Mouse (Mus musculus): Measurements from ENCODE around the gene Begain. TPM values are rescaled to one million over a fixed set of nuclear protein-coding genes. Genes with fewer than 3 reads are reported as not detected.

Gene Begain
- polyA plus RNA-seq, 1 experiment from 2014 or later: 22.6 TPM

GRCm38 (mm10) chr12:108993046-108993445, 75.0 kb downstream of the Begain start:
- Histone ChIP-seq H3K4me1 (replicated peaks; ENCODE audit: control insufficient read depth, insufficient read depth, low read length) (0 out of 2 replicates have a peak, but pooled peaks cover 3% of the 10 kb centered on the region), H3K36me3 (ENCODE audit: control insufficient read depth, insufficient read depth) (no peaks in the 10 kb centered on the region), H3K9me3 (ENCODE audit: control insufficient read depth, low read length) (no peaks in the 10 kb centered on the region), H3K27ac (ENCODE audit: low read length) (no peak overlapping the region), H3K4me2 (ENCODE audit: low read length) (no peak overlapping the region), H3K4me3 (replicated peaks; ENCODE audit: low read length) (no peak overlapping the region), H3K27me3 (replicated peaks; ENCODE audit: control insufficient read depth, insufficient read depth, low read length) (no peaks in the 10 kb centered on the region), H3K9ac (replicated peaks; ENCODE audit: low read depth, low read length) (no peak overlapping the region)
- 78% methylated on average over 2 of the region's 2 CpGs for WGBS
- no peak for ATAC-seq

- ATAC-seq: no peak
- Histone ChIP-seq H3K4me3 (replicated peaks; ENCODE audit: low read length) (no peak overlapping the region), H3K9ac (replicated peaks; ENCODE audit: low read depth, low read length) (no peak overlapping the region), H3K4me1 (replicated peaks; ENCODE audit: control insufficient read depth, insufficient read depth, low read length) (0 out of 2 replicates have a peak, but pooled peaks cover 3% of the 10 kb centered on the region), H3K36me3 (ENCODE audit: control insufficient read depth, insufficient read depth) (no peaks in the 10 kb centered on the region), H3K9me3 (ENCODE audit: control insufficient read depth, low read length) (no peaks in the 10 kb centered on the region), H3K4me2 (ENCODE audit: low read length) (no peak overlapping the region), H3K27me3 (replicated peaks; ENCODE audit: control insufficient read depth, insufficient read depth, low read length) (no peaks in the 10 kb centered on the region), H3K27ac (ENCODE audit: low read length) (no peak overlapping the region)
- WGBS: 91% methylated on average over 9 of the region's 9 CpGs
Observed at GRCm38 (mm10) chr12:108990425-108990824, 77.6 kb downstream of the Begain start.

- WGBS: 81% methylated on average over 9 of the region's 9 CpGs
- peaks cover 3% of the 10 kb centered on the region; the same call in 1 of the 2 replicates for H3K4me1 ChIP-seq (replicated peaks; ENCODE audit: control insufficient read depth, insufficient read depth, low read length)
- H3K27me3 ChIP-seq (replicated peaks; ENCODE audit: control insufficient read depth, insufficient read depth, low read length): no peaks in the 10 kb centered on the region
- no peak overlapping the region for H3K4me3 ChIP-seq (replicated peaks; ENCODE audit: low read length)
- H3K9me3 ChIP-seq (ENCODE audit: control insufficient read depth, low read length): no peaks in the 10 kb centered on the region
- no peaks in the 10 kb centered on the region for H3K36me3 ChIP-seq (ENCODE audit: control insufficient read depth, insufficient read depth)
- no peak overlapping the region for H3K9ac ChIP-seq (replicated peaks; ENCODE audit: low read depth, low read length)
- H3K27ac ChIP-seq (ENCODE audit: low read length): no peak overlapping the region
- ATAC-seq: no peak
- no peak overlapping the region for H3K4me2 ChIP-seq (ENCODE audit: low read length)
Observed at GRCm38 (mm10) chr12:108987448-108987847, 80.6 kb downstream of the Begain start.

GRCm38 (mm10) chr12:108985025-108985424, 83.0 kb downstream of the Begain start:
- 79% methylated on average over 6 of the region's 6 CpGs for WGBS
- Histone ChIP-seq H3K4me3 (replicated peaks; ENCODE audit: low read length) (no peak overlapping the region), H3K9ac (replicated peaks; ENCODE audit: low read depth, low read length) (no peak overlapping the region), H3K4me2 (ENCODE audit: low read length) (no peak overlapping the region), H3K27ac (ENCODE audit: low read length) (no peak overlapping the region), H3K4me1 (replicated peaks; ENCODE audit: control insufficient read depth, insufficient read depth, low read length) (peaks cover 10% of the 10 kb centered on the region), H3K27me3 (replicated peaks; ENCODE audit: control insufficient read depth, insufficient read depth, low read length) (no peaks in the 10 kb centered on the region), H3K9me3 (ENCODE audit: control insufficient read depth, low read length) (no peaks in the 10 kb centered on the region), H3K36me3 (ENCODE audit: control insufficient read depth, insufficient read depth) (no peaks in the 10 kb centered on the region)
- ATAC-seq: no peak

- no peak for ATAC-seq
- Histone ChIP-seq H3K36me3 (ENCODE audit: control insufficient read depth, insufficient read depth) (no peaks in the 10 kb centered on the region), H3K27me3 (replicated peaks; ENCODE audit: control insufficient read depth, insufficient read depth, low read length) (no peaks in the 10 kb centered on the region), H3K4me2 (ENCODE audit: low read length) (no peak overlapping the region), H3K9ac (replicated peaks; ENCODE audit: low read depth, low read length) (no peak overlapping the region), H3K9me3 (ENCODE audit: control insufficient read depth, low read length) (no peaks in the 10 kb centered on the region), H3K4me1 (replicated peaks; ENCODE audit: control insufficient read depth, insufficient read depth, low read length) (peaks cover 16% of the 10 kb centered on the region), H3K4me3 (replicated peaks; ENCODE audit: low read length) (no peak overlapping the region), H3K27ac (ENCODE audit: low read length) (no peak overlapping the region)
- WGBS: 54% methylated on average over 8 of the region's 8 CpGs
Observed at GRCm38 (mm10) chr12:108984471-108984870, 83.5 kb downstream of the Begain start.

GRCm38 (mm10) chr12:108983496-108983895, 84.5 kb downstream of the Begain start:
- Histone ChIP-seq H3K4me1 (replicated peaks; ENCODE audit: control insufficient read depth, insufficient read depth, low read length) (peaks cover 19% of the 10 kb centered on the region), H3K27ac (ENCODE audit: low read length) (no peak overlapping the region), H3K36me3 (ENCODE audit: control insufficient read depth, insufficient read depth) (no peaks in the 10 kb centered on the region), H3K9ac (replicated peaks; ENCODE audit: low read depth, low read length) (no peak overlapping the region), H3K4me3 (replicated peaks; ENCODE audit: low read length) (no peak overlapping the region), H3K4me2 (ENCODE audit: low read length) (no peak overlapping the region), H3K27me3 (replicated peaks; ENCODE audit: control insufficient read depth, insufficient read depth, low read length) (no peaks in the 10 kb centered on the region), H3K9me3 (ENCODE audit: control insufficient read depth, low read length) (no peaks in the 10 kb centered on the region)
- no peak for ATAC-seq
- WGBS: 90% methylated on average over 6 of the region's 6 CpGs

- no peaks in the 10 kb centered on the region for H3K27me3 ChIP-seq (replicated peaks; ENCODE audit: control insufficient read depth, insufficient read depth, low read length)
- ATAC-seq: peak; percentile 19; the same call in 1 of the 2 replicates
- no peak overlapping the region for H3K9ac ChIP-seq (replicated peaks; ENCODE audit: low read depth, low read length)
- H3K27ac ChIP-seq (ENCODE audit: low read length): no peak overlapping the region
- no peak overlapping the region for H3K4me2 ChIP-seq (ENCODE audit: low read length)
- peaks cover 19% of the 10 kb centered on the region for H3K4me1 ChIP-seq (replicated peaks; ENCODE audit: control insufficient read depth, insufficient read depth, low read length)
- H3K9me3 ChIP-seq (ENCODE audit: control insufficient read depth, low read length): no peaks in the 10 kb centered on the region
- H3K4me3 ChIP-seq (replicated peaks; ENCODE audit: low read length): no peak overlapping the region
- no peaks in the 10 kb centered on the region for H3K36me3 ChIP-seq (ENCODE audit: control insufficient read depth, insufficient read depth)
- WGBS: 21% methylated on average over 6 of the region's 6 CpGs
Observed at GRCm38 (mm10) chr12:108982684-108982960, 85.4 kb downstream of the Begain start.

Other genes starting within 250 kb of the Begain start
- 27.6 and 28.6 TPM in 2 replicates for gene Slc25a29, start 232.3 kb downstream of the Begain start, polyA plus RNA-seq (2015; fragmentation: Nextera tagmentation; extraction: Ambion mirVana)
- gene Slc25a47, start 232.2 kb downstream of the Begain start, polyA plus RNA-seq (2015; fragmentation: Nextera tagmentation; extraction: Ambion mirVana): 13.5 and 19.1 TPM in 2 replicates
- 8.6 and 9.1 TPM in 2 replicates for gene Wdr25, start 174.6 kb downstream of the Begain start, polyA plus RNA-seq (2015; fragmentation: Nextera tagmentation; extraction: Ambion mirVana)
- gene Wars, start 174.0 kb downstream of the Begain start, polyA plus RNA-seq (2015; fragmentation: Nextera tagmentation; extraction: Ambion mirVana): 113 and 114 TPM in 2 replicates